Mouse (Mus musculus) kidney, postnatal 36 days (tissue): ENCODE results near the gene Otx1.
A peak's percentile ranks its signal among the peaks of the same experiment; 100 is the strongest.

Experiments used
- DNase-seq, 2 experiments: peaks; one replicate each; pipeline ENCODE4 v3.0.0; 2021 to 2022; ENCODE audit warnings: mixed read lengths in 2 of 2

The Otx1 gene

GRCm38 (mm10) chr11:22002783-22003340 lies at the start of gene Otx1:
Gene Otx1, minus strand, starts transcription at chr11:22002897.
- peak in 1 of 2 experiments; percentile 24 for DNase-seq

GRCm38 (mm10) chr11:22050864-22051263 lies 48.2 kb upstream of the Otx1 start:
- peak in 1 of 2 experiments; percentile 2 for DNase-seq

- DNase-seq, result no peak
These were observed 37.2 kb upstream of the Otx1 start for GRCm38 (mm10) chr11:22039854-22040426.

GRCm38 (mm10) chr11:22034564-22035105 lies 31.9 kb upstream of the Otx1 start:
- DNase-seq, result no peak

GRCm38 (mm10) chr11:22033582-22033981 lies 30.9 kb upstream of the Otx1 start:
- no peak for DNase-seq

- DNase-seq, result no peak
These were observed 17.9 kb upstream of the Otx1 start for GRCm38 (mm10) chr11:22020602-22021001.

- DNase-seq, result no peak
These were observed 14.7 kb upstream of the Otx1 start for GRCm38 (mm10) chr11:22017444-22017843.

- DNase-seq, result no peak
These were observed 13.6 kb upstream of the Otx1 start for GRCm38 (mm10) chr11:22016341-22016740.

GRCm38 (mm10) chr11:22008817-22009216 lies 6.1 kb upstream of the Otx1 start:
- no peak for DNase-seq

GRCm38 (mm10) chr11:22008129-22008596 lies 5.5 kb upstream of the Otx1 start:
- no peak for DNase-seq

GRCm38 (mm10) chr11:22007781-22008110 lies 5.0 kb upstream of the Otx1 start:
- DNase-seq, result no peak

- no peak for DNase-seq
These were observed 4.5 kb upstream of the Otx1 start for GRCm38 (mm10) chr11:22007088-22007780.

- no peak for DNase-seq
These were observed 3.9 kb upstream of the Otx1 start for GRCm38 (mm10) chr11:22006471-22007087.

- DNase-seq, result no peak
These were observed 2.7 kb upstream of the Otx1 start for GRCm38 (mm10) chr11:22005281-22005870.

GRCm38 (mm10) chr11:22004331-22004841 lies 1.7 kb upstream of the Otx1 start:
- peak in 1 of 2 experiments; percentile 21 for DNase-seq

GRCm38 (mm10) chr11:22003341-22003981 lies 764 bp upstream of the Otx1 start:
- peak in 1 of 2 experiments; percentile 20 for DNase-seq

- peak in 1 of 2 experiments; percentile 19 for DNase-seq
These were observed 475 bp downstream of the Otx1 start for GRCm38 (mm10) chr11:22002062-22002782.

GRCm38 (mm10) chr11:22001321-22002061 lies 1.2 kb downstream of the Otx1 start:
- peak; percentile 25 to 58 for DNase-seq

GRCm38 (mm10) chr11:22000316-22001076 lies 2.2 kb downstream of the Otx1 start:
- peak in 1 of 2 experiments; percentile 15 for DNase-seq
